Mouse (Mus musculus) limb, embryonic 15.5 days (tissue): ENCODE measurements around the gene Pcgf1. TPM values are rescaled to one million over a fixed set of nuclear protein-coding genes. Genes with fewer than 3 reads are reported as not detected.

Experiments
- ATAC-seq: fragments of 200-750 bp; cut with Nextera tagmentation; 2 replicates; pipeline ENCODE4 v1.8.0; 2017; ENCODE audit warnings: low read depth, moderate TSS enrichment; ENCODE audit not compliant: insufficient number of reproducible peaks, low FRiP score, low TSS enrichment
- H3K27ac ChIP-seq: fragments of 300-500 bp; sonication (generic); 2 replicates; pipeline ENCODE4 v1.5.1; 2015; ENCODE audit warnings: moderate library complexity, mild to moderate bottlenecking, inconsistent platforms
- H3K27me3 ChIP-seq: fragments of 300-500 bp; sonication (generic); 2 replicates; pipeline ENCODE4 v1.6.1; 2015; ENCODE audit warnings: inconsistent platforms
- H3K36me3 ChIP-seq: fragments of 300-500 bp; sonication (generic); 2 replicates; pipeline ENCODE4 v1.6.1; 2015; ENCODE audit warnings: inconsistent platforms
- H3K4me1 ChIP-seq: fragments of 300-500 bp; sonication (generic); 2 replicates; pipeline ENCODE4 v1.6.1; 2015; ENCODE audit warnings: inconsistent platforms
- H3K4me2 ChIP-seq: fragments of 300-500 bp; sonication (generic); 2 replicates; pipeline ENCODE4 v1.6.1; 2015; ENCODE audit warnings: mild to moderate bottlenecking, inconsistent platforms
- H3K4me3 ChIP-seq: fragments of 300-500 bp; sonication (generic); 2 replicates; pipeline ENCODE4 v1.5.1; 2015; ENCODE audit warnings: mild to moderate bottlenecking, inconsistent platforms
- H3K9ac ChIP-seq: fragments of 300-500 bp; sonication (generic); 2 replicates; pipeline ENCODE4 v1.6.1; 2015; ENCODE audit warnings: inconsistent platforms
- H3K9me3 ChIP-seq: fragments of 300-500 bp; sonication (generic); 2 replicates; pipeline ENCODE4 v1.6.1; 2016; ENCODE audit warnings: inconsistent platforms
- WGBS: fragments of 180-500 bp; shearing (Covaris S2); methylation state at CpG from one replicate; pipeline ENCODE4 v1.1.7; 2015; 5-methylcytosine and 5-hydroxymethylcytosine counted together
- microRNA counts: library from miRNA; unstranded; fragments of <30 nt; microRNA quantifications from one replicate; lab custom pipeline; 2016
- microRNA-seq: library from miRNA; unstranded; fragments of <30 nt; microRNA quantifications from one replicate; pipeline ENCODE4, GENCODE M21; 2016
- polyA plus RNA-seq: library from polyadenylated mRNA; unstranded; fragments of >200 nt; fragmentation: Nextera tagmentation; extraction: Ambion mirVana; gene quantifications from 2 replicates; pipeline ENCODE4 v1.2.1, GENCODE M21; 2015

The Pcgf1 gene
- polyA plus RNA-seq, 1 experiment from 2014 or later: 31.9 TPM

GRCm38 (mm10) chr6:83118825-83119733 is 41.4 kb downstream of the Pcgf1 start:
- H3K4me1 ChIP-seq: peaks cover 65% of the 10 kb centered on the region
- no peak overlapping the region for H3K27ac ChIP-seq

GRCm38 (mm10) chr6:83119734-83120051 is 42.0 kb downstream of the Pcgf1 start:
- Histone ChIP-seq H3K4me1 (peaks cover 67% of the 10 kb centered on the region), H3K4me2 (no peak overlapping the region), H3K4me3 (peak overlapping the region; percentile 79; the same call in 1 of the 2 replicates), H3K9me3 (no peaks in the 10 kb centered on the region), H3K36me3 (peaks cover 30% of the 10 kb centered on the region), H3K27me3 (no peaks in the 10 kb centered on the region), H3K9ac (no peak overlapping the region), H3K27ac (no peak overlapping the region)
- ATAC-seq: no peak
- 73% methylated on average over 7 of the region's 7 CpGs for WGBS

More at GRCm38 (mm10) chr6:83118825-83119733, 41.4 kb downstream of the Pcgf1 start:
- 81% methylated on average over 14 of the region's 14 CpGs for WGBS
- Histone ChIP-seq H3K27me3 (no peaks in the 10 kb centered on the region), H3K9me3 (no peaks in the 10 kb centered on the region), H3K4me2 (no peak overlapping the region), H3K36me3 (peaks cover 30% of the 10 kb centered on the region), H3K4me3 (no peak overlapping the region), H3K9ac (no peak overlapping the region)
- no peak for ATAC-seq

- H3K4me2 ChIP-seq: peak within 1 kb of the TSS; percentile 92
- H3K4me1 ChIP-seq: peaks cover 66% of the 10 kb centered on the region
- H3K36me3 ChIP-seq: peaks cover 30% of the 10 kb centered on the region
- under 1% methylated on average over 38 of the region's 38 CpGs for WGBS
- H3K9me3 ChIP-seq: no peaks in the 10 kb centered on the region
- H3K27ac ChIP-seq: peak within 1 kb of the TSS; percentile 98
- no peaks in the 10 kb centered on the region for H3K27me3 ChIP-seq
- peak; percentile 96 for ATAC-seq
- peak within 1 kb of the TSS; percentile 79 for H3K4me3 ChIP-seq
- H3K9ac ChIP-seq: peak within 1 kb of the TSS; percentile 83
Observed at GRCm38 (mm10) chr6:83120930-83121862, 43.5 kb downstream of the Pcgf1 start, which contains the start of gene Wbp1. Wbp1 (minus strand) TSS chr6:83121559.

GRCm38 (mm10) chr6:83121863-83122710 is 44.4 kb downstream of the Pcgf1 start:
- H3K36me3 ChIP-seq: peaks cover 26% of the 10 kb centered on the region
- no peak for ATAC-seq
- no peaks in the 10 kb centered on the region for H3K27me3 ChIP-seq
- WGBS: 1% methylated on average over 46 of the region's 52 CpGs
- H3K9ac ChIP-seq: peak overlapping the region; percentile 83
- peak overlapping the region; percentile 98 for H3K27ac ChIP-seq
- H3K4me2 ChIP-seq: peak overlapping the region; percentile 92
- no peaks in the 10 kb centered on the region for H3K9me3 ChIP-seq
- peak overlapping the region; percentile 79 for H3K4me3 ChIP-seq
- H3K4me1 ChIP-seq: peaks cover 57% of the 10 kb centered on the region

- ATAC-seq: no peak
- Histone ChIP-seq H3K36me3 (peaks cover 17% of the 10 kb centered on the region), H3K4me2 (peak overlapping the region; percentile 92), H3K4me3 (peak overlapping the region; percentile 79; the same call in 1 of the 2 replicates), H3K9me3 (no peaks in the 10 kb centered on the region), H3K4me1 (peaks cover 52% of the 10 kb centered on the region), H3K9ac (no peak overlapping the region), H3K27ac (peak overlapping the region; percentile 98; the same call in 1 of the 2 replicates), H3K27me3 (no peaks in the 10 kb centered on the region)
- WGBS: 73% methylated on average over 5 of the region's 5 CpGs
Observed at GRCm38 (mm10) chr6:83122961-83123360, 45.3 kb downstream of the Pcgf1 start.

- H3K9ac ChIP-seq: peak overlapping the region; percentile 66
- H3K36me3 ChIP-seq: no peaks in the 10 kb centered on the region
- no peaks in the 10 kb centered on the region for H3K9me3 ChIP-seq
- H3K4me1 ChIP-seq: peaks cover 44% of the 10 kb centered on the region
- H3K4me2 ChIP-seq: peak overlapping the region; percentile 90
- no peaks in the 10 kb centered on the region for H3K27me3 ChIP-seq
- H3K4me3 ChIP-seq: peak overlapping the region; percentile 75
- peak overlapping the region; percentile 75 for H3K27ac ChIP-seq
- under 1% methylated on average over 30 of the region's 30 CpGs for WGBS
- no peak for ATAC-seq
Observed at GRCm38 (mm10) chr6:83124851-83125312, 47.2 kb downstream of the Pcgf1 start.

GRCm38 (mm10) chr6:83125331-83125730 is 47.7 kb downstream of the Pcgf1 start, which contains the start of gene Ino80b:
Ino80b (minus strand) TSS chr6:83125431.
- no peaks in the 10 kb centered on the region for H3K9me3 ChIP-seq
- 27% methylated on average over 5 of the region's 5 CpGs for WGBS
- peak within 1 kb of the TSS; percentile 66 for H3K9ac ChIP-seq
- no peaks in the 10 kb centered on the region for H3K36me3 ChIP-seq
- H3K4me3 ChIP-seq: peak within 1 kb of the TSS; percentile 75
- peak within 1 kb of the TSS; percentile 90 for H3K4me2 ChIP-seq
- peak within 1 kb of the TSS; percentile 75 for H3K27ac ChIP-seq
- no peaks in the 10 kb centered on the region for H3K27me3 ChIP-seq
- no peak for ATAC-seq
- H3K4me1 ChIP-seq: peaks cover 40% of the 10 kb centered on the region

- H3K4me2 ChIP-seq: no peak overlapping the region
- no peak overlapping the region for H3K4me3 ChIP-seq
- H3K9me3 ChIP-seq: no peaks in the 10 kb centered on the region
- no peak overlapping the region for H3K9ac ChIP-seq
- no peaks in the 10 kb centered on the region for H3K36me3 ChIP-seq
- 93% methylated on average over 5 of the region's 5 CpGs for WGBS
- H3K27me3 ChIP-seq: no peaks in the 10 kb centered on the region
- ATAC-seq: no peak
- peaks cover 26% of the 10 kb centered on the region for H3K4me1 ChIP-seq
- no peak overlapping the region for H3K27ac ChIP-seq
Observed at GRCm38 (mm10) chr6:83127419-83127818, 49.8 kb downstream of the Pcgf1 start.

MicroRNA genes within 50 kb of the gene (microRNA counts, 519-probe panel; counts per million panel counts)
- microRNA mmu-miR-3470a+mmu-miR-3470b (lab: Ali Mortazavi, UCI): 1,146 counts per million, percentile 6 among the panel's probes with 10 or more counts

Small RNAs within 50 kb of the gene (microRNA-seq; reads per million reads assigned to microRNA genes)
- not detected for gene Mir3470a
- not detected for gene Mir7040

Other genes with a start within 250 kb of the Pcgf1 start
- 1.5 and 2.1 TPM in 2 replicates for gene Sema4f, start 138.1 kb upstream of the Pcgf1 start, polyA plus RNA-seq
- gene M1ap, start 131.0 kb upstream of the Pcgf1 start, polyA plus RNA-seq: 0.70 and 0.86 TPM in 2 replicates
- gene Dok1, start 44.4 kb upstream of the Pcgf1 start, polyA plus RNA-seq: 13.1 and 15.7 TPM in 2 replicates
- 31.2 and 34.9 TPM in 2 replicates for gene Loxl3, start 43.7 kb upstream of the Pcgf1 start, polyA plus RNA-seq
- gene Aup1, start 23.3 kb upstream of the Pcgf1 start, polyA plus RNA-seq: 181 and 186 TPM in 2 replicates
- 64.6 and 70.6 TPM in 2 replicates for gene Htra2, start 22.6 kb upstream of the Pcgf1 start, polyA plus RNA-seq
- 0.57 and 1.3 TPM in 2 replicates for gene Dqx1, start 20.0 kb upstream of the Pcgf1 start, polyA plus RNA-seq
- not detected in 2 replicates for gene Tlx2, start 7.6 kb upstream of the Pcgf1 start, polyA plus RNA-seq
- gene Lbx2, start 8.5 kb downstream of the Pcgf1 start, polyA plus RNA-seq: 0.41 and 0.50 TPM in 2 replicates
- 2.0 and 2.5 TPM in 2 replicates for gene Ccdc142, start 23.7 kb downstream of the Pcgf1 start, polyA plus RNA-seq
- gene Gm42688, start 23.7 kb downstream of the Pcgf1 start, polyA plus RNA-seq: 2.5 and 3.5 TPM in 2 replicates
- 119 and 123 TPM in 2 replicates for gene Mrpl53, start 31.2 kb downstream of the Pcgf1 start, polyA plus RNA-seq
- 41.8 and 53.8 TPM in 2 replicates for gene Mogs, start 37.6 kb downstream of the Pcgf1 start, polyA plus RNA-seq
- 89.8 and 91.4 TPM in 2 replicates for gene Wbp1, start 43.7 kb downstream of the Pcgf1 start, polyA plus RNA-seq
- gene Ino80b, start 47.6 kb downstream of the Pcgf1 start, polyA plus RNA-seq: 9.9 and 10.0 TPM in 2 replicates
- gene Rtkn, start 57.6 kb downstream of the Pcgf1 start, polyA plus RNA-seq: 76.7 and 79.5 TPM in 2 replicates
- gene Wdr54, start 78.5 kb downstream of the Pcgf1 start, polyA plus RNA-seq: 4.8 and 5.4 TPM in 2 replicates
- gene 1700003E16Rik, start 78.5 kb downstream of the Pcgf1 start, polyA plus RNA-seq: 3.1 and 3.4 TPM in 2 replicates
- gene Dctn1, start 88.1 kb downstream of the Pcgf1 start, polyA plus RNA-seq: 90.3 and 91.9 TPM in 2 replicates
- gene Slc4a5, start 142.0 kb downstream of the Pcgf1 start, polyA plus RNA-seq: 0.06 and 0.07 TPM in 2 replicates
- 31.1 and 34.0 TPM in 2 replicates for gene Mthfd2, start 248.0 kb downstream of the Pcgf1 start, polyA plus RNA-seq
- gene Mob1a, start 248.1 kb downstream of the Pcgf1 start, polyA plus RNA-seq: 67.8 and 68.7 TPM in 2 replicates